Mouse (Mus musculus): ENCODE results near the gene C2. TPM values are rescaled to one million over a fixed set of nuclear protein-coding genes. Genes with fewer than 3 reads are reported as not detected.
"Not testable (repeated sequence)": the region's sequence is repeated elsewhere in the genome, so short reads cannot be mapped to it uniquely, and the experiment has no call there.

The C2 gene
- polyA plus RNA-seq, 1 experiment, result 3.2 TPM

- no peak for DNase-seq (ENCODE audit: extremely low spot score in 1 of 2, low spot score in 1 of 2)
Measured at GRCm38 (mm10) chr17:34913930-34914665, 16.0 kb upstream of the C2 start, which contains the start of gene Slc44a4. TSS of gene Slc44a4 (plus strand) at chr17:34914466.

- DNase-seq (ENCODE audit: extremely low spot score in 1 of 2, low spot score in 1 of 2), result peak in 1 of 2 experiments; percentile 69
Measured at GRCm38 (mm10) chr17:34911945-34912351, 13.9 kb upstream of the C2 start.

- no peak for DNase-seq (ENCODE audit: extremely low spot score in 1 of 2, low spot score in 1 of 2)
Measured at GRCm38 (mm10) chr17:34910982-34911381, 12.9 kb upstream of the C2 start.

- no peak for DNase-seq (ENCODE audit: extremely low spot score in 1 of 2, low spot score in 1 of 2)
Measured at GRCm38 (mm10) chr17:34902895-34903294, 4.8 kb upstream of the C2 start.

- not testable (repeated sequence) for DNase-seq (ENCODE audit: extremely low spot score in 1 of 2, low spot score in 1 of 2)
Measured at GRCm38 (mm10) chr17:34901948-34902347, 3.9 kb upstream of the C2 start.

- DNase-seq (ENCODE audit: extremely low spot score in 1 of 2, low spot score in 1 of 2), result not testable (repeated sequence)
Measured at GRCm38 (mm10) chr17:34900826-34901225, 2.8 kb upstream of the C2 start.

GRCm38 (mm10) chr17:34899890-34900243 is 1.8 kb upstream of the C2 start:
- no peak for DNase-seq (ENCODE audit: extremely low spot score in 1 of 2, low spot score in 1 of 2)

GRCm38 (mm10) chr17:34899053-34899889 is 1.2 kb upstream of the C2 start:
- DNase-seq (ENCODE audit: extremely low spot score in 1 of 2, low spot score in 1 of 2), result peak in 1 of 2 experiments; percentile 22

GRCm38 (mm10) chr17:34898706-34899052 is 614 bp upstream of the C2 start:
- DNase-seq (ENCODE audit: extremely low spot score in 1 of 2, low spot score in 1 of 2), result no peak

- peak; percentile 40 to 61 for DNase-seq (ENCODE audit: extremely low spot score in 1 of 2, low spot score in 1 of 2)
Measured at GRCm38 (mm10) chr17:34897373-34898159, 499 bp downstream of the C2 start.

GRCm38 (mm10) chr17:34896366-34896765 is 1.7 kb downstream of the C2 start:
- DNase-seq (ENCODE audit: extremely low spot score in 1 of 2, low spot score in 1 of 2), result no peak

GRCm38 (mm10) chr17:34895724-34896123 is 2.3 kb downstream of the C2 start:
- DNase-seq (ENCODE audit: extremely low spot score in 1 of 2, low spot score in 1 of 2), result no peak

- DNase-seq (ENCODE audit: extremely low spot score in 1 of 2, low spot score in 1 of 2), result peak in 1 of 2 experiments; percentile 40
Measured at GRCm38 (mm10) chr17:34894801-34895530, 3.1 kb downstream of the C2 start.

GRCm38 (mm10) chr17:34894074-34894597 is 3.9 kb downstream of the C2 start:
- DNase-seq (ENCODE audit: extremely low spot score in 1 of 2, low spot score in 1 of 2), result peak; percentile 81 to 94

- no peak for DNase-seq (ENCODE audit: extremely low spot score in 1 of 2, low spot score in 1 of 2)
Measured at GRCm38 (mm10) chr17:34893072-34893824, 4.8 kb downstream of the C2 start.

GRCm38 (mm10) chr17:34891377-34891776 is 6.7 kb downstream of the C2 start:
- DNase-seq (ENCODE audit: extremely low spot score in 1 of 2, low spot score in 1 of 2), result no peak

- no peak for DNase-seq (ENCODE audit: extremely low spot score in 1 of 2, low spot score in 1 of 2)
Measured at GRCm38 (mm10) chr17:34890074-34890743, 7.9 kb downstream of the C2 start.

GRCm38 (mm10) chr17:34887942-34888341 is 10.1 kb downstream of the C2 start:
- no peak for DNase-seq (ENCODE audit: extremely low spot score in 1 of 2, low spot score in 1 of 2)

GRCm38 (mm10) chr17:34885615-34886014 is 12.4 kb downstream of the C2 start:
- no peak for DNase-seq (ENCODE audit: extremely low spot score in 1 of 2, low spot score in 1 of 2)

Measured in frontal cortex, adult 2 months (tissue).